Mouse (Mus musculus): ENCODE measurements at regions not wholly inside any gene's neighbourhood (a gene's known extent, or its start where the extent isn't known, plus 50 kb on each side); places are given as distances from the start of the nearest gene placed in this dataset.

GRCm38 (mm10) chr16:9341245-9341644, 511.3 kb downstream of the 1810013L24Rik start:
- WGBS, result 90% methylated on average over 4 of the region's 4 CpGs
- no peaks in the 10 kb centered on the region for H3K4me1 ChIP-seq
- no peak overlapping the region for H3K27ac ChIP-seq (replicated peaks)
- H3K9me3 ChIP-seq, result no peaks in the 10 kb centered on the region
- no peak for DNase-seq (ENCODE audit: low spot score)
- H3K36me3 ChIP-seq (replicated peaks), result no peaks in the 10 kb centered on the region
- H3K27me3 ChIP-seq (replicated peaks; ENCODE audit: low read depth, poor library complexity, severe bottlenecking), result no peaks in the 10 kb centered on the region
- H3K4me3 ChIP-seq, result no peak overlapping the region

GRCm38 (mm10) chr16:9353811-9354210, 523.9 kb downstream of the 1810013L24Rik start:
- Histone ChIP-seq H3K27ac (replicated peaks) (no peak overlapping the region), H3K9me3 (no peaks in the 10 kb centered on the region), H3K36me3 (replicated peaks) (no peaks in the 10 kb centered on the region), H3K27me3 (replicated peaks; ENCODE audit: low read depth, poor library complexity, severe bottlenecking) (no peaks in the 10 kb centered on the region), H3K4me1 (no peaks in the 10 kb centered on the region), H3K4me3 (no peak overlapping the region)
- DNase-seq (ENCODE audit: low spot score), result no peak
- 89% methylated on average over 4 of the region's 4 CpGs for WGBS

GRCm38 (mm10) chr16:9354331-9355030, 524.6 kb downstream of the 1810013L24Rik start:
- Histone ChIP-seq H3K9me3 (no peaks in the 10 kb centered on the region), H3K4me1 (no peaks in the 10 kb centered on the region), H3K4me3 (no peak overlapping the region), H3K27me3 (replicated peaks; ENCODE audit: low read depth, poor library complexity, severe bottlenecking) (no peaks in the 10 kb centered on the region), H3K36me3 (replicated peaks) (no peaks in the 10 kb centered on the region), H3K27ac (replicated peaks) (no peak overlapping the region)
- no peak for DNase-seq (ENCODE audit: low spot score)
- 87% methylated on average over 8 of the region's 8 CpGs for WGBS

- Histone ChIP-seq H3K27me3 (replicated peaks; ENCODE audit: low read depth, poor library complexity, severe bottlenecking) (no peaks in the 10 kb centered on the region), H3K9me3 (no peaks in the 10 kb centered on the region), H3K27ac (replicated peaks) (no peak overlapping the region), H3K36me3 (replicated peaks) (no peaks in the 10 kb centered on the region), H3K4me3 (no peak overlapping the region), H3K4me1 (no peaks in the 10 kb centered on the region)
- WGBS, result 85% methylated on average over 4 of the region's 4 CpGs
- DNase-seq (ENCODE audit: low spot score), result no peak
Observed at GRCm38 (mm10) chr16:9358651-9359050, 528.8 kb downstream of the 1810013L24Rik start.

GRCm38 (mm10) chr16:9359399-9360135, 529.7 kb downstream of the 1810013L24Rik start:
- H3K27me3 ChIP-seq (replicated peaks; ENCODE audit: low read depth, poor library complexity, severe bottlenecking), result no peaks in the 10 kb centered on the region
- H3K4me3 ChIP-seq, result no peak overlapping the region
- H3K9me3 ChIP-seq, result no peaks in the 10 kb centered on the region
- H3K36me3 ChIP-seq (replicated peaks), result no peaks in the 10 kb centered on the region
- WGBS, result 90% methylated on average over 3 of the region's 3 CpGs
- H3K27ac ChIP-seq (replicated peaks), result no peak overlapping the region
- DNase-seq (ENCODE audit: low spot score), result no peak
- H3K4me1 ChIP-seq, result no peaks in the 10 kb centered on the region

GRCm38 (mm10) chr16:9360741-9361255, 530.9 kb downstream of the 1810013L24Rik start:
- H3K9me3 ChIP-seq, result no peaks in the 10 kb centered on the region
- no peaks in the 10 kb centered on the region for H3K27me3 ChIP-seq (replicated peaks; ENCODE audit: low read depth, poor library complexity, severe bottlenecking)
- 78% methylated on average over 3 of the region's 3 CpGs for WGBS
- H3K4me1 ChIP-seq, result no peaks in the 10 kb centered on the region
- H3K27ac ChIP-seq (replicated peaks), result no peak overlapping the region
- no peaks in the 10 kb centered on the region for H3K36me3 ChIP-seq (replicated peaks)
- no peak for DNase-seq (ENCODE audit: low spot score)
- no peak overlapping the region for H3K4me3 ChIP-seq

- Histone ChIP-seq H3K4me3 (no peak overlapping the region), H3K27me3 (replicated peaks; ENCODE audit: low read depth, poor library complexity, severe bottlenecking) (no peaks in the 10 kb centered on the region), H3K9me3 (no peaks in the 10 kb centered on the region), H3K36me3 (replicated peaks) (no peaks in the 10 kb centered on the region), H3K27ac (replicated peaks) (no peak overlapping the region), H3K4me1 (no peaks in the 10 kb centered on the region)
- peak; percentile 17 for DNase-seq (ENCODE audit: low spot score)
- WGBS, result 55% methylated on average over 11 of the region's 11 CpGs
Observed at GRCm38 (mm10) chr16:9362116-9362515, 532.2 kb downstream of the 1810013L24Rik start.

GRCm38 (mm10) chr16:9364105-9364504, 534.2 kb downstream of the 1810013L24Rik start:
- H3K9me3 ChIP-seq, result no peaks in the 10 kb centered on the region
- no peak overlapping the region for H3K4me3 ChIP-seq
- no peak overlapping the region for H3K27ac ChIP-seq (replicated peaks)
- no peak for DNase-seq (ENCODE audit: low spot score)
- whole genome bisulfite sequencing, result 72% methylated on average over 2 of the region's 2 CpGs
- no peaks in the 10 kb centered on the region for H3K27me3 ChIP-seq (replicated peaks; ENCODE audit: low read depth, poor library complexity, severe bottlenecking)
- H3K36me3 ChIP-seq (replicated peaks), result no peaks in the 10 kb centered on the region
- H3K4me1 ChIP-seq, result no peaks in the 10 kb centered on the region

- 61% methylated on average over 1 of the region's 1 CpGs for WGBS
- Histone ChIP-seq H3K4me1 (peaks cover 4% of the 10 kb centered on the region; the same call in 1 of the 2 replicates), H3K36me3 (replicated peaks) (no peaks in the 10 kb centered on the region), H3K27ac (replicated peaks) (no peak overlapping the region), H3K9me3 (no peaks in the 10 kb centered on the region), H3K27me3 (replicated peaks; ENCODE audit: low read depth, poor library complexity, severe bottlenecking) (no peaks in the 10 kb centered on the region), H3K4me3 (no peak overlapping the region)
- DNase-seq (ENCODE audit: low spot score), result no peak
Observed at GRCm38 (mm10) chr16:9390986-9391385, 561.1 kb downstream of the 1810013L24Rik start.

- Histone ChIP-seq H3K27me3 (replicated peaks; ENCODE audit: low read depth, poor library complexity, severe bottlenecking) (no peaks in the 10 kb centered on the region), H3K9me3 (no peaks in the 10 kb centered on the region), H3K4me1 (no peaks in the 10 kb centered on the region), H3K4me3 (no peak overlapping the region), H3K27ac (replicated peaks) (no peak overlapping the region), H3K36me3 (replicated peaks) (no peaks in the 10 kb centered on the region)
- no peak for DNase-seq (ENCODE audit: low spot score)
- WGBS, result 80% methylated on average over 5 of the region's 5 CpGs
Observed at GRCm38 (mm10) chr16:9404736-9405135, 574.8 kb downstream of the 1810013L24Rik start.

GRCm38 (mm10) chr16:9408196-9408595, 578.3 kb downstream of the 1810013L24Rik start:
- Histone ChIP-seq H3K27me3 (replicated peaks; ENCODE audit: low read depth, poor library complexity, severe bottlenecking) (no peaks in the 10 kb centered on the region), H3K4me3 (no peak overlapping the region), H3K27ac (replicated peaks) (no peak overlapping the region), H3K4me1 (no peaks in the 10 kb centered on the region), H3K9me3 (no peaks in the 10 kb centered on the region), H3K36me3 (replicated peaks) (no peaks in the 10 kb centered on the region)
- WGBS, result 81% methylated on average over 1 of the region's 1 CpGs
- DNase-seq (ENCODE audit: low spot score), result no peak

GRCm38 (mm10) chr16:9430509-9430908, 564.9 kb downstream of the Grin2a start:
- no peak overlapping the region for H3K27ac ChIP-seq (replicated peaks)
- no peaks in the 10 kb centered on the region for H3K4me1 ChIP-seq
- no peak for DNase-seq (ENCODE audit: low spot score)
- no peaks in the 10 kb centered on the region for H3K36me3 ChIP-seq (replicated peaks)
- no peaks in the 10 kb centered on the region for H3K27me3 ChIP-seq (replicated peaks; ENCODE audit: low read depth, poor library complexity, severe bottlenecking)
- no peak overlapping the region for H3K4me3 ChIP-seq
- H3K9me3 ChIP-seq, result 0 out of 2 replicates have a peak, but pooled peaks cover 3% of the 10 kb centered on the region

- 32% methylated on average over 2 of the region's 2 CpGs for WGBS
- Histone ChIP-seq H3K27ac (replicated peaks) (no peak overlapping the region), H3K4me1 (no peaks in the 10 kb centered on the region), H3K4me3 (no peak overlapping the region), H3K27me3 (replicated peaks; ENCODE audit: low read depth, poor library complexity, severe bottlenecking) (no peaks in the 10 kb centered on the region), H3K9me3 (no peaks in the 10 kb centered on the region), H3K36me3 (replicated peaks) (no peaks in the 10 kb centered on the region)
- DNase-seq (ENCODE audit: low spot score), result no peak
Observed at GRCm38 (mm10) chr16:9439300-9439856, 556.0 kb downstream of the Grin2a start.

All from embryonic facial prominence, embryonic 10.5 days (tissue).